Mouse (Mus musculus) kidney, adult 2 months (tissue): ENCODE results near the gene Prkaca.

Source experiments
- CTCF ChIP-seq: fragments of 200-500 bp; conservative IDR thresholded peaks from 2 replicates; pipeline ENCODE4 v1.5.1; 2011; ENCODE audit warnings: low read depth, mild to moderate bottlenecking, control low read depth, low read length, moderate library complexity, mixed read lengths; ENCODE audit not compliant: insufficient read depth, insufficient read length
- POLR2A ChIP-seq: fragments of 200-500 bp; IDR thresholded peaks from one replicate; pipeline ENCODE4 v1.6.1; 2011; ENCODE audit warnings: low read depth, low read length, control low read depth

DNA sequence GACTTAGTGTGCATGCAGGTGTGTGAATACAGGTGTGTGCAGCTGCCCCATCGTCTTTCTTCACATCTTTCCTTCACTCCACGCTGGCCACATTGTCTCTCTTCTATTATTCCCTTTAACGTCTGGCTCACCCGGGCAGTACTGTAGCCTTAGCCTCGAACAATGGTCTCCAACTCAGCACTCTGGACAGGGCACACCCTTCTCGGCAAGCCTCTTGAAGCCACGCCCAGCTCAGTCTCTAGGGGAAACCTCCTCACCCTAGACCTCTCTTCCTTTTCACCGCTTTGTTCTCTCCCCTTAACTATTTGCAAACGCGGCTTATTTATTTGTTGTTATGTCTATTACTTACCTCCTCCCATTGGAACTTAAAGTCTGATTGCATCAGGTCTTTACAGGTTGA lies 54.7 kb downstream of the Prkaca start:
- no peak for TF ChIP-seq POLR2A
- TF ChIP-seq CTCF = no peak
